Mouse (Mus musculus): ENCODE measurements around the gene Susd6. TPM values are rescaled to one million over a fixed set of nuclear protein-coding genes. Genes with fewer than 3 reads are reported as not detected.

The Susd6 gene
- polyA plus RNA-seq, 1 experiment from 2014 or later = 11.6 TPM

- no peak overlapping the region for H3K9ac ChIP-seq (replicated peaks; ENCODE audit: low read depth, low read length)
- WGBS = 13% methylated on average over 1 of the region's 1 CpGs
- no peaks in the 10 kb centered on the region for H3K27me3 ChIP-seq (ENCODE audit: control insufficient read depth, insufficient read depth, low read length)
- H3K4me1 ChIP-seq (ENCODE audit: control insufficient read depth, insufficient read depth, low read length) = peaks cover 5% of the 10 kb centered on the region; the same call in 1 of the 2 replicates
- no peaks in the 10 kb centered on the region for H3K9me3 ChIP-seq (ENCODE audit: control insufficient read depth, low read length)
- ATAC-seq (ENCODE audit: low read depth) = no peak
- no peak overlapping the region for H3K27ac ChIP-seq (ENCODE audit: low read depth, low read length)
- no peak overlapping the region for H3K4me2 ChIP-seq (ENCODE audit: low read depth, low read length)
- H3K4me3 ChIP-seq (ENCODE audit: low read depth, low read length) = no peak overlapping the region
- no peaks in the 10 kb centered on the region for H3K36me3 ChIP-seq (ENCODE audit: control insufficient read depth, insufficient read depth, low read length)
Measured at GRCm38 (mm10) chr12:80861916-80862315, 71.6 kb downstream of the Susd6 start.

GRCm38 (mm10) chr12:80863370-80863769, 73.1 kb downstream of the Susd6 start:
- no peak for ATAC-seq (ENCODE audit: low read depth)
- no peaks in the 10 kb centered on the region for H3K27me3 ChIP-seq (ENCODE audit: control insufficient read depth, insufficient read depth, low read length)
- no peak overlapping the region for H3K9ac ChIP-seq (replicated peaks; ENCODE audit: low read depth, low read length)
- peaks cover 3% of the 10 kb centered on the region; the same call in 1 of the 2 replicates for H3K4me1 ChIP-seq (ENCODE audit: control insufficient read depth, insufficient read depth, low read length)
- no peak overlapping the region for H3K27ac ChIP-seq (ENCODE audit: low read depth, low read length)
- H3K9me3 ChIP-seq (ENCODE audit: control insufficient read depth, low read length) = no peaks in the 10 kb centered on the region
- no peaks in the 10 kb centered on the region for H3K36me3 ChIP-seq (ENCODE audit: control insufficient read depth, insufficient read depth, low read length)
- 69% methylated on average over 2 of the region's 2 CpGs for WGBS
- H3K4me2 ChIP-seq (ENCODE audit: low read depth, low read length) = no peak overlapping the region
- H3K4me3 ChIP-seq (ENCODE audit: low read depth, low read length) = no peak overlapping the region

- no peak for ATAC-seq (ENCODE audit: low read depth)
- Histone ChIP-seq H3K4me1 (ENCODE audit: control insufficient read depth, insufficient read depth, low read length) (no peaks in the 10 kb centered on the region), H3K9ac (replicated peaks; ENCODE audit: low read depth, low read length) (no peak overlapping the region), H3K4me2 (ENCODE audit: low read depth, low read length) (no peak overlapping the region), H3K27me3 (ENCODE audit: control insufficient read depth, insufficient read depth, low read length) (no peaks in the 10 kb centered on the region), H3K4me3 (ENCODE audit: low read depth, low read length) (no peak overlapping the region), H3K27ac (ENCODE audit: low read depth, low read length) (no peak overlapping the region), H3K36me3 (ENCODE audit: control insufficient read depth, insufficient read depth, low read length) (no peaks in the 10 kb centered on the region), H3K9me3 (ENCODE audit: control insufficient read depth, low read length) (no peaks in the 10 kb centered on the region)
- 75% methylated on average over 4 of the region's 4 CpGs for WGBS
Measured at GRCm38 (mm10) chr12:80865175-80865574, 74.9 kb downstream of the Susd6 start.

GRCm38 (mm10) chr12:80866023-80866422, 75.7 kb downstream of the Susd6 start:
- Histone ChIP-seq H3K27ac (ENCODE audit: low read depth, low read length) (no peak overlapping the region), H3K27me3 (ENCODE audit: control insufficient read depth, insufficient read depth, low read length) (no peaks in the 10 kb centered on the region), H3K4me2 (ENCODE audit: low read depth, low read length) (no peak overlapping the region), H3K4me3 (ENCODE audit: low read depth, low read length) (no peak overlapping the region), H3K9me3 (ENCODE audit: control insufficient read depth, low read length) (no peaks in the 10 kb centered on the region), H3K4me1 (ENCODE audit: control insufficient read depth, insufficient read depth, low read length) (no peaks in the 10 kb centered on the region), H3K9ac (replicated peaks; ENCODE audit: low read depth, low read length) (no peak overlapping the region), H3K36me3 (ENCODE audit: control insufficient read depth, insufficient read depth, low read length) (peaks cover 5% of the 10 kb centered on the region; the same call in 1 of the 2 replicates)
- WGBS = 85% methylated on average over 2 of the region's 2 CpGs
- no peak for ATAC-seq (ENCODE audit: low read depth)

- Histone ChIP-seq H3K36me3 (ENCODE audit: control insufficient read depth, insufficient read depth, low read length) (peaks cover 5% of the 10 kb centered on the region; the same call in 1 of the 2 replicates), H3K4me1 (ENCODE audit: control insufficient read depth, insufficient read depth, low read length) (no peaks in the 10 kb centered on the region), H3K9me3 (ENCODE audit: control insufficient read depth, low read length) (no peaks in the 10 kb centered on the region), H3K4me2 (ENCODE audit: low read depth, low read length) (no peak overlapping the region), H3K27ac (ENCODE audit: low read depth, low read length) (no peak overlapping the region), H3K9ac (replicated peaks; ENCODE audit: low read depth, low read length) (no peak overlapping the region), H3K27me3 (ENCODE audit: control insufficient read depth, insufficient read depth, low read length) (no peaks in the 10 kb centered on the region), H3K4me3 (ENCODE audit: low read depth, low read length) (no peak overlapping the region)
- 86% methylated on average over 3 of the region's 3 CpGs for WGBS
- no peak for ATAC-seq (ENCODE audit: low read depth)
Measured at GRCm38 (mm10) chr12:80867083-80867482, 76.8 kb downstream of the Susd6 start.

GRCm38 (mm10) chr12:80868401-80868800, 78.1 kb downstream of the Susd6 start:
- Histone ChIP-seq H3K4me2 (ENCODE audit: low read depth, low read length) (no peak overlapping the region), H3K36me3 (ENCODE audit: control insufficient read depth, insufficient read depth, low read length) (peaks cover 5% of the 10 kb centered on the region; the same call in 1 of the 2 replicates), H3K4me1 (ENCODE audit: control insufficient read depth, insufficient read depth, low read length) (no peaks in the 10 kb centered on the region), H3K4me3 (ENCODE audit: low read depth, low read length) (no peak overlapping the region), H3K27ac (ENCODE audit: low read depth, low read length) (no peak overlapping the region), H3K9ac (replicated peaks; ENCODE audit: low read depth, low read length) (no peak overlapping the region), H3K27me3 (ENCODE audit: control insufficient read depth, insufficient read depth, low read length) (no peaks in the 10 kb centered on the region), H3K9me3 (ENCODE audit: control insufficient read depth, low read length) (no peaks in the 10 kb centered on the region)
- WGBS = 93% methylated on average over 7 of the region's 7 CpGs
- ATAC-seq (ENCODE audit: low read depth) = no peak

- H3K9me3 ChIP-seq (ENCODE audit: control insufficient read depth, low read length) = no peaks in the 10 kb centered on the region
- H3K4me1 ChIP-seq (ENCODE audit: control insufficient read depth, insufficient read depth, low read length) = no peaks in the 10 kb centered on the region
- peaks cover 20% of the 10 kb centered on the region for H3K36me3 ChIP-seq (ENCODE audit: control insufficient read depth, insufficient read depth, low read length)
- H3K4me3 ChIP-seq (ENCODE audit: low read depth, low read length) = no peak overlapping the region
- no peaks in the 10 kb centered on the region for H3K27me3 ChIP-seq (ENCODE audit: control insufficient read depth, insufficient read depth, low read length)
- no peak overlapping the region for H3K9ac ChIP-seq (replicated peaks; ENCODE audit: low read depth, low read length)
- no peak overlapping the region for H3K4me2 ChIP-seq (ENCODE audit: low read depth, low read length)
- WGBS = 86% methylated on average over 7 of the region's 7 CpGs
- no peak for ATAC-seq (ENCODE audit: low read depth)
- H3K27ac ChIP-seq (ENCODE audit: low read depth, low read length) = no peak overlapping the region
Measured at GRCm38 (mm10) chr12:80877215-80878092, 87.1 kb downstream of the Susd6 start.

- Histone ChIP-seq H3K27me3 (ENCODE audit: control insufficient read depth, insufficient read depth, low read length) (no peaks in the 10 kb centered on the region), H3K27ac (ENCODE audit: low read depth, low read length) (no peak overlapping the region), H3K9me3 (ENCODE audit: control insufficient read depth, low read length) (no peaks in the 10 kb centered on the region), H3K36me3 (ENCODE audit: control insufficient read depth, insufficient read depth, low read length) (peaks cover 20% of the 10 kb centered on the region), H3K4me2 (ENCODE audit: low read depth, low read length) (no peak overlapping the region), H3K4me1 (ENCODE audit: control insufficient read depth, insufficient read depth, low read length) (no peaks in the 10 kb centered on the region), H3K4me3 (ENCODE audit: low read depth, low read length) (no peak overlapping the region), H3K9ac (replicated peaks; ENCODE audit: low read depth, low read length) (no peak overlapping the region)
- WGBS = 82% methylated on average over 6 of the region's 6 CpGs
- no peak for ATAC-seq (ENCODE audit: low read depth)
Measured at GRCm38 (mm10) chr12:80878093-80878430, 87.8 kb downstream of the Susd6 start.

- 76% methylated on average over 3 of the region's 3 CpGs for WGBS
- H3K27me3 ChIP-seq (ENCODE audit: control insufficient read depth, insufficient read depth, low read length) = no peaks in the 10 kb centered on the region
- ATAC-seq (ENCODE audit: low read depth) = no peak
- no peaks in the 10 kb centered on the region for H3K9me3 ChIP-seq (ENCODE audit: control insufficient read depth, low read length)
- H3K4me3 ChIP-seq (ENCODE audit: low read depth, low read length) = no peak overlapping the region
- H3K4me1 ChIP-seq (ENCODE audit: control insufficient read depth, insufficient read depth, low read length) = no peaks in the 10 kb centered on the region
- H3K9ac ChIP-seq (replicated peaks; ENCODE audit: low read depth, low read length) = no peak overlapping the region
- no peak overlapping the region for H3K27ac ChIP-seq (ENCODE audit: low read depth, low read length)
- H3K36me3 ChIP-seq (ENCODE audit: control insufficient read depth, insufficient read depth, low read length) = peaks cover 20% of the 10 kb centered on the region
- no peak overlapping the region for H3K4me2 ChIP-seq (ENCODE audit: low read depth, low read length)
Measured at GRCm38 (mm10) chr12:80878653-80879052, 88.3 kb downstream of the Susd6 start.

All from neural tube, embryonic 14.5 days (tissue).